Mouse (Mus musculus) limb, embryonic 10.5 days (tissue): ENCODE results near the gene Vps33b. TPM values are rescaled to one million over a fixed set of nuclear protein-coding genes. Genes with fewer than 3 reads are reported as not detected.
"Not testable (repeated sequence)": the region's sequence is repeated elsewhere in the genome, so short reads cannot be mapped to it uniquely, and the experiment has no call there.

Experiments used
- DNase-seq: peaks from one replicate; pipeline ENCODE4 v3.0.0-alpha.2; 2017; ENCODE audit warnings: low spot score
- H3K27ac ChIP-seq: fragments of 300-500 bp; sonication (generic); 2 replicates; pipeline ENCODE4 v1.5.1; 2016; ENCODE audit warnings: mild to moderate bottlenecking
- H3K27me3 ChIP-seq: fragments of 300-500 bp; sonication (generic); 2 replicates; pipeline ENCODE4 v1.6.1; 2016; ENCODE audit warnings: low read depth, mild to moderate bottlenecking; ENCODE audit not compliant: poor library complexity, severe bottlenecking
- H3K36me3 ChIP-seq: fragments of 300-500 bp; sonication (generic); 2 replicates; pipeline ENCODE4 v1.6.1; 2016; ENCODE audit warnings: mild to moderate bottlenecking, moderate library complexity
- H3K4me1 ChIP-seq: fragments of 300-500 bp; sonication (generic); 2 replicates; pipeline ENCODE4 v1.6.1; 2016
- H3K4me3 ChIP-seq: fragments of 300-500 bp; sonication (generic); 2 replicates; pipeline ENCODE4 v1.5.1; 2016; ENCODE audit warnings: mild to moderate bottlenecking, moderate library complexity
- H3K9me3 ChIP-seq: fragments of 300-500 bp; sonication (generic); replicated peaks from 2 replicates; pipeline ENCODE4 v1.6.1; 2016; ENCODE audit warnings: mild to moderate bottlenecking
- WGBS: fragments of 180-500 bp; shearing (Covaris S2); methylation state at CpG from one replicate; pipeline ENCODE4 v1.1.7; 2016; 5-methylcytosine and 5-hydroxymethylcytosine counted together
- polyA plus RNA-seq: library from polyadenylated mRNA; unstranded; fragments of >200 nt; fragmentation: Nextera tagmentation; extraction: Ambion mirVana; gene quantifications from 2 replicates; pipeline ENCODE4 v1.2.1, GENCODE M21; 2016

Vps33b gene
- polyA plus RNA-seq, 1 experiment from 2014 or later = 17.9 TPM

DNA sequence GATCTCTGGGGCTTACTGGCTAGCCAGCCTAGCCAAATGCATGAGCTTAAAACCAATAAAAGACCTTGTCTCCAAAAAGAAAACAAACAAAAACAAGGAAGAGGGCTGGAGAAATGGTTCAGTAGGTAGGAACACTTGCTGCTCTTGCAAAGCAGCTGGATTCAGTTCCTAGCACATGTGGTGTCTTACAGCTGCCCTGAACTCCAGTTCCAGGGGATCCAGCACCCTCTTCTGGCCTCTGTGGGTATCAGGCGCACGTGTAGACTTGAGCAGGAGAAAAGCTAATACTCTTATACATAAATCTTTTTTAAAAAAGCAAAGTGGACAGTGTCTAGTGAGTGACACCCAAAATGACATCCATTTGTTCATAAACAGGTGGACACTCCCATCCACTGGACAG lies 32.1 kb downstream of the Vps33b start:
- Histone ChIP-seq H3K27ac (no peak overlapping the region), H3K4me3 (no peak overlapping the region), H3K4me1 (peaks cover 5% of the 10 kb centered on the region), H3K36me3 (peaks cover 99% of the 10 kb centered on the region), H3K27me3 (no peaks in the 10 kb centered on the region), H3K9me3 (no peaks in the 10 kb centered on the region)
- WGBS = 95% methylated on average over 2 of the region's 2 CpGs
- DNase-seq = no peak

DNA sequence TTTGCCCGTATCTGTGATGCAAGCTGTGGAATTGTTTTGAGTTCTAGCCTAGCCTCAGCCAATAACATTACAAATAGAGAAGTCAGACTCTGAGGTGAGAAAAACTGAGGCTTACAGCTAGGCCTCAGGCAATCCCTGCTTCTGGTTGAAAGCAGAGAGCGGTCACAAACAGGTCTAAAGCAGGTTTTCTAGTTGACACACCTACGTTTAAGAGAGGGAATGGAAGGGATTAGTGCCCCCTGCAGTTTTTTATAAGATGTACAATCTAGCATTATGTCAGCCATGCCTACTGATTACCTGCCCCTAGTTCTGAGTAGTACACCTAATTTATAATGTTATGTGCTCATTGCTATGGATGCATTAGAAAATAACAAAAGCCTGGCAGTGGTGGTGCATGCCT lies 38.3 kb downstream of the Vps33b start:
- no peak overlapping the region for H3K27ac ChIP-seq
- H3K4me1 ChIP-seq = no peaks in the 10 kb centered on the region
- WGBS = 93% methylated on average over 3 of the region's 3 CpGs

DNA sequence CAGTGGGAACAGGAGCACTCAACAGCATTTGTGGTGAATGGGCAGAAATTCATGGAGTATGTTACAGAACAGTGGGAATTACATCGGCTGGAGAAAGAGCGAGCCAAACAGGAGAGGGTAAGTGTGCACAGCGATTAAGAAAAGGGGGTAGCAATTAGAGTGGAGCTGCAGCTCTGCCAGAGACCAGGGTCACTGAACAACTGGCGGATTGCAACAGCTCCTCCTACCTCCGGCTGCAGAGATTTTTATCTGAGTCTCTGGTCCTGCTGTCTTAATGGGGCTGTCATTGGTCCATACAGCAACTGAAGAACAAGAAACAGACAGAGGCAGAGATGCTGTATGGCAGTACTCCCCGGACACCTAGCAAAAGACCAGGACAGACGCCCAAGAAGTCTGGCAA lies 41.3 kb downstream of the Vps33b start:
- Histone ChIP-seq H3K36me3 (peaks cover 100% of the 10 kb centered on the region), H3K4me3 (no peak overlapping the region), H3K27ac (no peak overlapping the region), H3K27me3 (no peaks in the 10 kb centered on the region), H3K9me3 (no peaks in the 10 kb centered on the region), H3K4me1 (no peaks in the 10 kb centered on the region)
- DNase-seq = no peak
- 87% methylated on average over 7 of the region's 7 CpGs for WGBS

More for the DNA sequence above, 38.3 kb downstream of the Vps33b start:
- H3K4me3 ChIP-seq = no peak overlapping the region
- H3K36me3 ChIP-seq = peaks cover 100% of the 10 kb centered on the region
- H3K27me3 ChIP-seq = no peaks in the 10 kb centered on the region
- no peak for DNase-seq
- H3K9me3 ChIP-seq = no peaks in the 10 kb centered on the region

DNA sequence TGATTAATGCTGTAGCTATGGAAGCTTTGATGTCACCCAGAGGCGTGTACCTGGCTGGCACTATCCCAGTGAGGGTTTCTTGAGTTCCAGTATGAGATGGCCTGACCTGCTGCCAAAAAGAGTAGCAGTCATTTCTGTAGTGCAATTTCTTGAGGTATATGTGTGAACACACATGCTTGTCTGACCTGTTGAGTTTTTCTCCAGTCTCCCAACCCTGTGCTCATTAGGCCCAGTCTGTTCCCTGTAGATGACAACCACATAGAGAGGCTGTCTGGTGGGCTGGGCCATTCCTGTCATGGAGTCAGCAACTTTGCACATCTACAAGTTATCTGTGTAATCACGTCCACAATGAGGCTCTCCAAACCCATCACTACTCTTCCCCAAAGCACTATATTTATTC lies 46.3 kb downstream of the Vps33b start:
- Histone ChIP-seq H3K36me3 (peaks cover 93% of the 10 kb centered on the region), H3K4me3 (no peak overlapping the region), H3K9me3 (no peaks in the 10 kb centered on the region), H3K4me1 (no peaks in the 10 kb centered on the region), H3K27me3 (no peaks in the 10 kb centered on the region), H3K27ac (no peak overlapping the region)
- no peak for DNase-seq
- WGBS = 90% methylated on average over 2 of the region's 2 CpGs

DNA sequence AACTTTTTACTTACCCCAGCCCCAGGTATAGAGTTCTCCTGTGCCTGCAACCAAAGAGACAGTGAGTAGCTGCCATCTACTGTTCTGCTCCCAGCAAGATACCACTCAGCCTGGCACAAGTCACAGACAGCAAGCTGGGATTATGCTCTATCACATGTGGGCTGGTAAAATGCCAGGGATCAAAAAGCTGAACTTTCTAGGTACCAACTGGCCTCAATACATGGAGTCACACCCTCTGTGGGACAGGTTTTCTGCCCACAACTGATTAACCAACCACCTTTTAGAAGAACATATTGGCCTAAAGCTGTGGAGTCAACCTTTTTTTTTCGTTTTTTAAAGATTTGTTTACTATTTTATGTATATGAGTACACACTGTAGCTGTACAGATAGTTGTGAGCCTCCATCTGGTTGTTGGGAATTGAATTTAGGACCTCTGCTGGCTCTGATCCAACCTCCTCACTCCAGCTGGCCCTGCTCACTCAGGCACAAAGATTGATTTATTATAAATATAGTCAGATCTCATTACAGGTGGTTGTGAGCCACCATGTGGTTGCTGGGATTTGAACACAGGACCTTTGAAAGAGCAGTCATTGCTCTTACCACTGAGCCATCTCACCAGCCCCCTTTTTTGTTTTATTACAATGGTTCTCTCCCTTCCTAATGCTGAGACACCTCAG lies 48.1 kb downstream of the Vps33b start:
- Histone ChIP-seq H3K27me3 (no peaks in the 10 kb centered on the region), H3K4me1 (no peaks in the 10 kb centered on the region), H3K36me3 (peaks cover 79% of the 10 kb centered on the region), H3K27ac (no peak overlapping the region), H3K9me3 (no peaks in the 10 kb centered on the region), H3K4me3 (no peak overlapping the region)
- 81% methylated on average over 1 of the region's 1 CpGs for WGBS
- no peak for DNase-seq

DNA sequence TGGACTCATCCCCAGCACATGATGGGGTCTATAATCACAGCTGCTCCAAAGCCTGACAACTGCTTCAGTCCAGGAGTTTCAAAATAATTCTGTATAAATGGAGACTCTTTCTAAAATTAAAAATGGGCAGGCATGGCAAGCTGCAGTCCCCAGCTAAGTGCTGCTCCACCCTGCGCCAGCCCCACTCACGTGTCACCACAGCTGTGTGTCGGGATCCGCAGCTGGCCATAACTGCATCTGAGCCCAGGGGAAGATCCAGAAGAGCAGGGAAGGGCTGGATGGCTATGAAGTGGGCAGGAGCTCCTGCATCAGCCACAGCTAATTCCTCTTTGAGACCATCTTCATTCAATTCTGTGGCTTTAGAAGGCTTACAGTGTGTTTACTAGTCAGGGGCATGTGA lies 49.2 kb downstream of the Vps33b start:
- no peaks in the 10 kb centered on the region for H3K9me3 ChIP-seq

DNA sequence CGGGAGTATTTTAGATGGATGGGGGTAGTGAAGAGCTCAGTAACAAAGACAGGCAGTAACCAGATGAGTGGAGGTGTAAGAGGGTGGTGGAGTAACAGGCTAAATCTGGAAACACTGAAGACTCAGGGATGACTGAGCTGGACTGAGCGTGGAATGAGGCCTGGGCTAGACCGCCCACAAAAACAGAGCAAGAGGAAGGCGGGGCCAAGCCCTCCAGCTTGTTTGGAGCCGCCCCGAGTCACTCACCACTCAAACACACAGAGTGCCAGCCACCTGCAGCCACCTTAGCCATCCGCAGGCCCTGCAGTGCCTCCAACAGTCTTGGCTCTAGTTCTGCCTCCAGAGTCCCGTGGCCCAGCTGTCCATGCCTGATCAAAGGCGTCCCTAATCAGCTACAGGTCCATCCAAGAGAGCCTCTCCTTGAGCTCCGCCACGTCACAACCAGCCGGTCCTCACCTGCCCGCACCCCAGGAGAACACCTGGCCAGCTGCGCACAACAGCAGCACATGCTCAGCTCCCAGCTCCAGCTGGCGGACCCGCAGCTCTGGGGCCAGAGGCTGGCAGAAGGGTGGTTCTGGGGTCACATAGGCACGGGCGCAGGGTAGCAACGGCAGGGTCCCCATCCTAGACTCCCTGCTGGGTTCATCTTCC lies 50.5 kb downstream of the Vps33b start:
- H3K36me3 ChIP-seq = peaks cover 56% of the 10 kb centered on the region
- WGBS = 80% methylated on average over 19 of the region's 19 CpGs
- H3K27me3 ChIP-seq = no peaks in the 10 kb centered on the region
- H3K4me3 ChIP-seq = no peak overlapping the region
- peaks cover 10% of the 10 kb centered on the region for H3K4me1 ChIP-seq
- DNase-seq = no peak
- H3K9me3 ChIP-seq = no peaks in the 10 kb centered on the region
- H3K27ac ChIP-seq = no peak overlapping the region

More for the DNA sequence above, 49.2 kb downstream of the Vps33b start:
- Histone ChIP-seq H3K27me3 (no peaks in the 10 kb centered on the region), H3K4me1 (peaks cover 9% of the 10 kb centered on the region), H3K4me3 (no peak overlapping the region), H3K27ac (no peak overlapping the region), H3K36me3 (peaks cover 68% of the 10 kb centered on the region)
- 89% methylated on average over 4 of the region's 4 CpGs for WGBS
- no peak for DNase-seq

DNA sequence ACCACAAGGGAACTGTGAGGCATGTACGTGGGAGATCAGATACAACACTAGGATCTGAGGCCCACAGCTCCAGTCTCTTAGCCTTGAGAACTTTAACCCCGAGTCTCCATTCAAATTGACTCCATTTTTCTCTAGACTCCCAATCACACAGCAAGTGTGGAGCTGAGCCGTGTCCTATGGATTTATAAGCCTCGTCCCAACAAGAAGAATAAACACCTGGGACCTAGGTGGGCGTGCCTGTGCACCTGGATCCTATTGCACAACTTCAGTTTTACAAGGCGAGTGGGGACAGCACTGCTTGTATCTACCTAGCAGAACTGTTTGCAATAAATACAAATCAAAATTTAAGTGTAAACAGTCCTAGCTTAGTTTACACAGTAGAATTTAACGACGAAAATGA lies 53.9 kb downstream of the Vps33b start:
- Histone ChIP-seq H3K27me3 (no peaks in the 10 kb centered on the region), H3K36me3 (peaks cover 63% of the 10 kb centered on the region), H3K27ac (peak overlapping the region; percentile 84), H3K4me1 (peaks cover 16% of the 10 kb centered on the region), H3K9me3 (no peaks in the 10 kb centered on the region), H3K4me3 (peak overlapping the region; percentile 70)
- no peak for DNase-seq
- WGBS = 24% methylated on average over 8 of the region's 8 CpGs

DNA sequence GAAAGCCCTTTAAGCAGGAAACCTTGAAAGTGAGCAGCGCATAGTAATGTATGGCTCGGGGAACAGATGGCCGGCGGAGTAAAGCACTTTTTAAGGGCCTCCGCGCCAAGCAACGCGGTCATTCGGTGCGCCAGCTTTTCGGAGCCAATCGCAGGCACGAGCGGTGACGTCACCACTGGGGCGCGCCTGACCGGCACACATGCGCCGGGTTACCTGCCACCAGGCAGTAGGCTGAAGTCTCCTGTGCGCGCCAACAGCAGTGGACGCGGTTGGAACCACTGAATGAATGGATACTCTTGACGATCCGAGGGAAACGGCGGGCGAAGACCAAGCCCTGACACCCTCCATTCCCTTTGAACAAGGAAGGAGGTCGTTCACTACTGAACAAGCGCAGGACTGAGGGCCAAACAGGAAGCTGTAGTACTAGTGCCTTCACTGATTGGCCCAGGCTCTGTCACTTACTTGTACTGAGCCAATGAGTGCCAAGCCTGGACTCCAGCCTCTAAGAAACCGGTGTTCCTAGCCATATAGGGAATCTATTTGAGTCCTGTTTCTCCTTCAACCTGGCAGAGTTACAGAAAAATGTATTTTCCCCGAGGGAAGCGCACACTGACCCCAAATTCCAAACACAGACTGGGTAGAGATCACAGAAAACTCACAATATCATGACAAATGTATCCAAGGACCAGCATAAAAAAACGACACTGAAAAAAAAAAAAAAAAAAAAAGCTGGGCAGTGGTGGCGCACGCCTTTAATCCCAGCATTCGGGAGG lies 54.8 kb downstream of the Vps33b start, which contains the start of gene Rccd1:
TSS of gene Rccd1 (minus strand) at position 412 of the 773 bp plus-strand sequence.
- WGBS = 3% methylated on average over 38 of the region's 38 CpGs
- Histone ChIP-seq H3K36me3 (peaks cover 63% of the 10 kb centered on the region), H3K27ac (peak within 1 kb of the TSS; percentile 84), H3K27me3 (no peaks in the 10 kb centered on the region), H3K4me1 (peaks cover 16% of the 10 kb centered on the region), H3K9me3 (no peaks in the 10 kb centered on the region), H3K4me3 (peak within 1 kb of the TSS; percentile 70)
- DNase-seq = peak; percentile 96

DNA sequence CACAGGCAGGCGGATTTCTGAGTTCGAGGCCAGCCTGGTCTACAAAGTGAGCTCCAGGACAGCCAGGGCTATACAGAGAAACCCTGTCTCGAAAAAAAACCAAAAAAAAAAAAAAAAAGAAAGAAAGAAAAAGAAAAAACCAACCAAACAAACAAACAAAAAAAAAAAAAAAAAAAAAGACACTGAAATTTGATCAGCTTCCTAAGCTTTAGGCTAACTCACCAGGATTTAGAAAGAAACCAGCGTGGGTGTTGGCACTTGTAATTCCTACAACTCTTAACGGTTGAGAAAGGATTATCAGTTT lies 55.3 kb downstream of the Vps33b start:
- 58% methylated on average over 5 of the region's 5 CpGs for WGBS
- peaks cover 63% of the 10 kb centered on the region for H3K36me3 ChIP-seq

DNA sequence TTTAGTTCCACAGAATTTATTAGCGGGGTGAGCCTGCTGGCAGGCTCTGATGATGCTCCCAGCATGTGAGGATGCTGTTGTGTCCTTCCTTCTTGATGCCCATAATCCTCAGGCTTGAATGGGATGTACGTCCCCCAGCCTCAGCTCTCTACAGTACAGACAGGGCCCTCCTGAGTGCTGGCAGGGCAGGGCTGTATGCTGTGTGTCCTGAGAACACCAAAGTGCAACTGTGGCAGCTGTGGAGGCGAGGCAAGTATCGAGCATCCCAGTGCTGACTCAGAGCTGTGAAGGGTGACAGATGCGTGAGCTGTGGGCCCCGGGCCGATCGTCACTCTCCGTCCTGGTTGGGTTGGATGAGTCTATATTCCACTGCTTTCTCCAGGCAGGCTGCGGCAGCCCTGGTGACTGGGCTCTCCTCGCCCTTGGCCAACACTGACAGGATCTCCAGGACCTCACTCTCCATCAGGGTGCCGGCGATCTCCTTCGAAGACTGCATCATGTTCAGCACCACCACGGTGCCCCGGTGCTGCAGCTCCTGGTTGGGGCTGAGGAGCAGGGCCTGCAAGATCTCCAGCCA lies 55.9 kb downstream of the Vps33b start:
- H3K36me3 ChIP-seq = peaks cover 63% of the 10 kb centered on the region
- DNase-seq = no peak
- H3K4me1 ChIP-seq = peaks cover 16% of the 10 kb centered on the region
- 95% methylated on average over 16 of the region's 16 CpGs for WGBS
- no peaks in the 10 kb centered on the region for H3K9me3 ChIP-seq
- H3K27ac ChIP-seq = no peak overlapping the region
- H3K4me3 ChIP-seq = no peak overlapping the region
- no peaks in the 10 kb centered on the region for H3K27me3 ChIP-seq

More for the DNA sequence above, 55.3 kb downstream of the Vps33b start:
- not testable (repeated sequence) for H3K27me3 ChIP-seq, H3K27ac ChIP-seq, DNase-seq, H3K9me3 ChIP-seq, H3K4me3 ChIP-seq
- H3K4me1 ChIP-seq = peaks cover 16% of the 10 kb centered on the region

DNA sequence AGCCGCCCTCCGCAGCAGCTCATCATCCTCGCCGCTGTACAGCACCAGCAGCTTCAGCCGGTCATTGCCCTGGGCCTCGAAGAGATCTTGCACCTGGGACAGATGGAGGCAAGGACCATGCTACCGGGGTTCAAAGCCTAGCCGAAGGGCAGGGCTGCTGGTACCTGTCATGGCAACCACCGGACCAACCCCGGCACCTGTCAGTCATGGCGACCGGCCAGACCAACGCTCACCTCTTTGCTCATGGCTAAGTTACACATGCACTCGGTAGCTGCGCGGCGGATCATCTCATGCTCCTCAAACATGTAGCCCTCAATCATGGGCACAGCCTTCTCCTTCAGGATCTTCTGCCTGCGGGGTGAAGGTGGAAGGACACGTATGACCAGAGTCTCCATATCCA lies 56.6 kb downstream of the Vps33b start:
- Histone ChIP-seq H3K36me3 (peaks cover 63% of the 10 kb centered on the region), H3K4me3 (no peak overlapping the region), H3K4me1 (peaks cover 16% of the 10 kb centered on the region), H3K27ac (no peak overlapping the region), H3K27me3 (no peaks in the 10 kb centered on the region), H3K9me3 (no peaks in the 10 kb centered on the region)
- DNase-seq = no peak
- WGBS = 93% methylated on average over 19 of the region's 19 CpGs

DNA sequence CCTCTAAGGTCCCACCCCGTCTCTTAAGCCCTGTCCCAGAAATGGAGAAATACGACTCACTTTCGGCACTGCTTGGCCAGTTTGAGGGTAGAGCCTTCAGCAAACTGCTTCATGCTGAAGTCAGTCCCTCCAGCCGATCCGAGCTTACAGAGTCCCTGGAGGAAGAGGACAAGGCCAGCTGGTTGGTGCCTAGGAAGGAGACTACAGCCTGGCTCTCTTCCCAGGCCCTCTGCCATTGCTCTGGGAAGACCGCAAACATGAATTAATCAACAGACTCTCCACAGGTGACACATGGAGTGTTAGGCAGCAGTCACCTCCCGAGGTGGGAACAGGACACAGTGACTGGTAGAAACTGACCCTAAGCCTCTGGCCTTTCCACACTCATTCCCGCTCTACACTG lies 60.8 kb downstream of the Vps33b start:
- Histone ChIP-seq H3K27me3 (no peaks in the 10 kb centered on the region), H3K27ac (no peak overlapping the region), H3K9me3 (no peaks in the 10 kb centered on the region), H3K4me3 (no peak overlapping the region), H3K36me3 (peaks cover 100% of the 10 kb centered on the region), H3K4me1 (0 out of 2 replicates have a peak, but pooled peaks cover 3% of the 10 kb centered on the region)
- DNase-seq = no peak
- WGBS = 90% methylated on average over 8 of the region's 8 CpGs
